Mouse (Mus musculus): ENCODE measurements around the gene Efcab2.

GRCm38 (mm10) chr1:178423662-178424061 lies 17.8 kb downstream of the Efcab2 start:
- TF ChIP-seq GATA1 (IDR thresholded peaks at IDR 0.05; ENCODE audit: borderline replicate concordance, low read length) (no peak), FLI1 (IDR thresholded peaks at IDR 0.05; ENCODE audit: low read length) (no peak)

Data from megakaryocyte, embryonic 14.5 days (primary cell).